Comparison of ENCODE assay signal across 7 mouse cellular contexts in the genomic region with DNA sequence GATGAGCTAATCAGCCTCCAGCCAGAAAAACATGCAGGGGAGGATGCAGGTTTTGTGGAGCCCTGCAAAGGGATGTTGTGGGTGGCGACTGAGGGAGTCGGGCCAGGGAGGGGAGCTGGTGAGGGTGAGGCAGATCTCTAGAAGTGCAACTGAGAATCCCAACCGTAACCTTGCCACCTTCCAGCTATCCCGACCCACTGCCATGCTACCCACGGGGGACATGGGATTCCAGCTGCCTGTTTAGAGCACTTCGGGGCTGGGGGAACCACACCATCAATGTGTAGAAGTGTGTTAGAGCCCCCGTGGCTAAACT. TPM values are rescaled to one million over a fixed set of nuclear protein-coding genes. Genes with fewer than 3 reads are reported as not detected.
DNase-seq lines count a peak whose midpoint lies in the region; ATAC-seq and TF ChIP-seq lines count a peak whose summit lies in the region.

No protein-coding gene starts in this region.

- no peak overlapping the region for H3K4me3 ChIP-seq in lung, embryonic 15.5 days
- no peak overlapping the region for H3K4me3 ChIP-seq in lung, adult 2 months (replicated peaks; ENCODE audit: extremely low read depth, low read depth, low read length)
- H3K4me3 ChIP-seq in forebrain, embryonic 14.5 days (ENCODE audit: low read depth, low read length), result no peak overlapping the region
- no peak overlapping the region for H3K4me3 ChIP-seq in limb, embryonic 12.5 days (replicated peaks)
- H3K4me3 ChIP-seq in stomach, embryonic 15.5 days (replicated peaks), result no peak overlapping the region

- no peaks in the 10 kb centered on the region for H3K9me3 ChIP-seq in lung, embryonic 15.5 days
- H3K9me3 ChIP-seq in forebrain, embryonic 14.5 days (replicated peaks; ENCODE audit: control insufficient read depth, low read length), result no peaks in the 10 kb centered on the region
- no peaks in the 10 kb centered on the region for H3K9me3 ChIP-seq in limb, embryonic 12.5 days
- no peaks in the 10 kb centered on the region for H3K9me3 ChIP-seq in stomach, embryonic 15.5 days

- 19% methylated on average over 7 of the region's 7 CpGs for WGBS in lung, embryonic 15.5 days
- 18% methylated on average over 7 of the region's 7 CpGs for whole genome bisulfite sequencing in lung, adult 2 months
- 26% methylated on average over 7 of the region's 7 CpGs for WGBS in forebrain, embryonic 14.5 days
- 39% methylated on average over 7 of the region's 7 CpGs for WGBS in limb, embryonic 12.5 days
- WGBS in stomach, embryonic 15.5 days, result 26% methylated on average over 7 of the region's 7 CpGs

- no peak for TF ChIP-seq CTCF in lung, adult 2 months (IDR thresholded peaks at IDR 0.05; ENCODE audit: insufficient read depth, low read length)

- TF ChIP-seq POLR2A in lung, adult 2 months (IDR thresholded peaks at IDR 0.05; ENCODE audit: borderline replicate concordance, extremely low read depth, low read depth, low read length), result no peak

- H3K4me1 ChIP-seq in lung, embryonic 15.5 days, result peaks cover 8% of the 10 kb centered on the region
- H3K4me1 ChIP-seq in lung, adult 2 months (ENCODE audit: control insufficient read depth, insufficient read depth, low read length), result peaks cover 3% of the 10 kb centered on the region; the same call in 1 of the 2 replicates
- H3K4me1 ChIP-seq in forebrain, embryonic 14.5 days (ENCODE audit: control insufficient read depth, insufficient read depth, low read length), result peaks cover 2% of the 10 kb centered on the region; the same call in 1 of the 2 replicates
- H3K4me1 ChIP-seq in limb, embryonic 12.5 days (replicated peaks), result peaks cover 8% of the 10 kb centered on the region; the same call in 1 of the 2 replicates
- H3K4me1 ChIP-seq in stomach, embryonic 15.5 days, result no peaks in the 10 kb centered on the region

- H3K9ac ChIP-seq in lung, embryonic 15.5 days, result no peak overlapping the region
- H3K9ac ChIP-seq in forebrain, embryonic 14.5 days (ENCODE audit: low read length), result no peak overlapping the region
- H3K9ac ChIP-seq in limb, embryonic 12.5 days (replicated peaks), result no peak overlapping the region
- no peak overlapping the region for H3K9ac ChIP-seq in stomach, embryonic 15.5 days

- no peaks in the 10 kb centered on the region for H3K36me3 ChIP-seq in lung, embryonic 15.5 days
- no peaks in the 10 kb centered on the region for H3K36me3 ChIP-seq in forebrain, embryonic 14.5 days (ENCODE audit: control insufficient read depth, insufficient read depth, low read length)
- H3K36me3 ChIP-seq in limb, embryonic 12.5 days, result no peaks in the 10 kb centered on the region
- no peaks in the 10 kb centered on the region for H3K36me3 ChIP-seq in stomach, embryonic 15.5 days

- H3K27ac ChIP-seq in lung, embryonic 15.5 days, result no peak overlapping the region
- H3K27ac ChIP-seq in forebrain, embryonic 14.5 days (ENCODE audit: low read depth, low read length), result no peak overlapping the region
- H3K27ac ChIP-seq in limb, embryonic 12.5 days, result no peak overlapping the region
- no peak overlapping the region for H3K27ac ChIP-seq in stomach, embryonic 15.5 days

- H3K4me2 ChIP-seq in lung, embryonic 15.5 days, result peak overlapping the region; percentile 42
- peak overlapping the region; percentile 33; the same call in 1 of the 2 replicates for H3K4me2 ChIP-seq in forebrain, embryonic 14.5 days (ENCODE audit: low read length)
- H3K4me2 ChIP-seq in limb, embryonic 12.5 days, result peak overlapping the region; percentile 43
- peak overlapping the region; percentile 48 for H3K4me2 ChIP-seq in stomach, embryonic 15.5 days

- no peak for DNase-seq in lung, adult 2 months
- DNase-seq in forebrain, embryonic 14.5 days (ENCODE audit: low spot score), result no peak
- DNase-seq in urinary bladder, postnatal 4 days (ENCODE audit: low spot score in 2 of 2), result no peak
- DNase-seq in Muller cell, postnatal 12 days (ENCODE audit: inconsistent ontology term), result no peak

- ATAC-seq in lung, embryonic 15.5 days (ENCODE audit: borderline replicate concordance, extremely low read depth, low FRiP score, low TSS enrichment), result peak; percentile 31; the same call in 1 of the 2 replicates
- no peak; the same call in 1 of the 2 replicates for ATAC-seq in forebrain, embryonic 14.5 days
- no peak for ATAC-seq in limb, embryonic 12.5 days (ENCODE audit: insufficient number of reproducible peaks, insufficient read depth, low FRiP score, low TSS enrichment, low read depth)
- peak; percentile 31; the same call in 1 of the 2 replicates for ATAC-seq in stomach, embryonic 15.5 days (ENCODE audit: insufficient read depth, low FRiP score, low read depth)

- H3K27me3 ChIP-seq in lung, embryonic 15.5 days, result peaks cover 17% of the 10 kb centered on the region; the same call in 1 of the 2 replicates
- peaks cover 3% of the 10 kb centered on the region; the same call in 1 of the 2 replicates for H3K27me3 ChIP-seq in forebrain, embryonic 14.5 days (replicated peaks; ENCODE audit: control insufficient read depth, insufficient read depth, low read length)
- H3K27me3 ChIP-seq in limb, embryonic 12.5 days, result peaks cover 67% of the 10 kb centered on the region
- H3K27me3 ChIP-seq in stomach, embryonic 15.5 days (replicated peaks), result no peaks in the 10 kb centered on the region

RNA-seq across cellular contexts. Expression of a gene that starts 18.6 kb away (rescaled TPM):
- 2.0 and 2.2 TPM in 2 replicates for polyA plus RNA-seq in lung, embryonic 15.5 days (2015; fragmentation: Nextera tagmentation; extraction: Ambion mirVana)
- 8.8 and 10.1 TPM in 2 replicates for polyA plus RNA-seq in lung, adult 2 months (2012; rRNA removed)
- 0.55 and 0.79 TPM in 2 replicates for polyA plus RNA-seq in forebrain, embryonic 14.5 days (2014; fragmentation: Nextera tagmentation; extraction: Ambion mirVana)
- polyA plus RNA-seq in limb, embryonic 12.5 days (2016; fragmentation: Nextera tagmentation; extraction: Ambion mirVana), result 2.5 and 3.4 TPM in 2 replicates
- 1.7 and 1.9 TPM in 2 replicates for polyA plus RNA-seq in stomach, embryonic 15.5 days (2015; fragmentation: Nextera tagmentation; extraction: Ambion mirVana)

RNA-seq across cellular contexts. Expression of a gene that starts 51.2 kb away (rescaled TPM):
- 95.4 and 106 TPM in 2 replicates for polyA plus RNA-seq in lung, embryonic 15.5 days (2015; fragmentation: Nextera tagmentation; extraction: Ambion mirVana)
- polyA plus RNA-seq in lung, adult 2 months (2012; rRNA removed), result 222 and 259 TPM in 2 replicates
- polyA plus RNA-seq in forebrain, embryonic 14.5 days (2014; fragmentation: Nextera tagmentation; extraction: Ambion mirVana), result 31.2 and 32.4 TPM in 2 replicates
- polyA plus RNA-seq in limb, embryonic 12.5 days (2016; fragmentation: Nextera tagmentation; extraction: Ambion mirVana), result 69.5 and 75.3 TPM in 2 replicates
- 123 and 144 TPM in 2 replicates for polyA plus RNA-seq in stomach, embryonic 15.5 days (2015; fragmentation: Nextera tagmentation; extraction: Ambion mirVana)

Comparison
In these comparisons a context has a peak if more than half of its experiments do, and no peak if none do; other contexts are left out.
1. ATAC-seq: peak in lung, embryonic 15.5 days (single experiment) and stomach, embryonic 15.5 days (single experiment); none in forebrain, embryonic 14.5 days (single experiment) and limb, embryonic 12.5 days (single experiment).
2. Peak in every context shown above with its lines, with median percentiles within 50 percentile points of each other: H3K4me2 ChIP-seq.